8 mouse cellular contexts compared by ENCODE assay signal in the genomic region with DNA sequence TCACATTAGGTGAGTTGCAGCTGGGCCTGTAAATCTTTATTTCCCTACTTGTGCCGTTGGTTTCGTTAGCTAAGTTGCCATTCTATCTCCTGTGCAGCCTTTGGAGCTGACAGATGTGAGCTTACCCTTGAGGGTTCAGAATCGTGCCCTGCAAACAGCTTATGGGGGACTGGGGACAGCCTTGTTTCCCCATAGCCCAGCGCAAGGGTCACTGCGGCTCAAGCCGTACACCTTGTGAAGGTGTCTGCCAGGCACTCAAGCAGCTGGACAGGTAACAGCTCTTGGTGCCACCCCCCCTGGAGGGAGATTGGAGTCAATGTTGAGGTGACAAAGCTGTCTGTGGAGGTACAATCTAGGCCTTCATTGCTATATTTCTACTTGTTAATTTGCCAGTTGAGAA. TPM values are rescaled to one million over a fixed set of nuclear protein-coding genes. Genes with fewer than 3 reads are reported as not detected.
DNase-seq lines count a peak whose midpoint lies in the region; ATAC-seq and TF ChIP-seq lines count a peak whose summit lies in the region.

No protein-coding gene starts in this region.

- no peak for TF ChIP-seq POLR2A in bone marrow macrophage, adult 2 months (IDR thresholded peaks at IDR 0.05; ENCODE audit: borderline replicate concordance, low read depth, low read length)

- H3K27me3 ChIP-seq in heart, embryonic 12.5 days (replicated peaks) = no peaks in the 10 kb centered on the region
- no peaks in the 10 kb centered on the region for H3K27me3 ChIP-seq in hindbrain, embryonic 16.5 days (replicated peaks; ENCODE audit: control insufficient read depth, insufficient read depth, low read length)
- no peaks in the 10 kb centered on the region for H3K27me3 ChIP-seq in midbrain, postnatal 0 days (ENCODE audit: insufficient read depth, low read length)

- intact Hi-C loops in heart, postnatal 25 days (cut with DNase I) = loop anchor here (2.0 to 10.0 kb wide), 4 partner anchors 29 to 949 kb away; partner anchors contain the start of genes Leng9, Ppp6r1 and Tmc4

- ATAC-seq in heart, embryonic 12.5 days (ENCODE audit: insufficient number of reproducible peaks, low FRiP score) = no peak
- no peak for ATAC-seq in hindbrain, embryonic 16.5 days
- ATAC-seq in midbrain, postnatal 0 days (ENCODE audit: low FRiP score) = no peak

- peak overlapping the region; percentile 96 for H3K4me3 ChIP-seq in heart, embryonic 12.5 days
- H3K4me3 ChIP-seq in bone marrow macrophage, adult 2 months (ENCODE audit: insufficient read depth, low read length) = peak overlapping the region; percentile 70
- peak overlapping the region; percentile 79 for H3K4me3 ChIP-seq in hindbrain, embryonic 16.5 days (ENCODE audit: low read length)
- peak overlapping the region; percentile 59; the same call in 1 of the 2 replicates for H3K4me3 ChIP-seq in midbrain, postnatal 0 days (ENCODE audit: low read depth, low read length)

- H3K9ac ChIP-seq in heart, embryonic 12.5 days = peak overlapping the region; percentile 93
- peak overlapping the region; percentile 80 for H3K9ac ChIP-seq in hindbrain, embryonic 16.5 days (ENCODE audit: low read depth, low read length)
- H3K9ac ChIP-seq in midbrain, postnatal 0 days (replicated peaks; ENCODE audit: low read length, poor library complexity, severe bottlenecking) = peak overlapping the region; percentile 76

- peak overlapping the region; percentile 31 for H3K27ac ChIP-seq in heart, embryonic 12.5 days (ENCODE audit: poor library complexity, severe bottlenecking)
- H3K27ac ChIP-seq in bone marrow macrophage, adult 2 months (ENCODE audit: insufficient read depth, low read depth, low read length) = peak overlapping the region; percentile 98
- no peak overlapping the region for H3K27ac ChIP-seq in hindbrain, embryonic 16.5 days (ENCODE audit: low read depth, low read length)
- H3K27ac ChIP-seq in midbrain, postnatal 0 days (ENCODE audit: low read depth, low read length) = no peak overlapping the region

- H3K4me1 ChIP-seq in heart, embryonic 12.5 days (replicated peaks) = peaks cover 20% of the 10 kb centered on the region
- H3K4me1 ChIP-seq in bone marrow macrophage, adult 2 months (ENCODE audit: control insufficient read depth, insufficient read depth, low read length) = peaks cover 29% of the 10 kb centered on the region
- H3K4me1 ChIP-seq in hindbrain, embryonic 16.5 days (ENCODE audit: control insufficient read depth, insufficient read depth, low read depth, low read length) = peaks cover 16% of the 10 kb centered on the region
- H3K4me1 ChIP-seq in midbrain, postnatal 0 days (ENCODE audit: insufficient read depth, low read length) = peaks cover 7% of the 10 kb centered on the region; the same call in 1 of the 2 replicates

- peak overlapping the region; percentile 96 for H3K4me2 ChIP-seq in heart, embryonic 12.5 days
- H3K4me2 ChIP-seq in hindbrain, embryonic 16.5 days (ENCODE audit: low read length) = peak overlapping the region; percentile 89
- H3K4me2 ChIP-seq in midbrain, postnatal 0 days (ENCODE audit: low read depth, low read length, poor library complexity, severe bottlenecking) = peak overlapping the region; percentile 81

- no peak for TF ChIP-seq CTCF in bone marrow macrophage, adult 2 months (IDR thresholded peaks at IDR 0.05; ENCODE audit: low read depth, low read length)
- TF ChIP-seq CTCF in midbrain, postnatal 0 days (IDR thresholded peaks at IDR 0.05) = no peak

- H3K9me3 ChIP-seq in heart, embryonic 12.5 days (replicated peaks) = no peaks in the 10 kb centered on the region
- no peaks in the 10 kb centered on the region for H3K9me3 ChIP-seq in hindbrain, embryonic 16.5 days (ENCODE audit: control insufficient read depth, low read length)
- no peaks in the 10 kb centered on the region for H3K9me3 ChIP-seq in midbrain, postnatal 0 days (ENCODE audit: low read length)

- DNase-seq in heart, postnatal 25 days (ENCODE audit: low spot score) = no peak
- no peak for DNase-seq in midbrain, postnatal 0 days (ENCODE audit: low spot score)
- DNase-seq in adrenal gland, postnatal 25 days = no peak
- no peak for DNase-seq in urinary bladder, postnatal 36 days (ENCODE audit: low spot score in 2 of 2)
- no peak for DNase-seq in lung, postnatal 4 days

- H3K36me3 ChIP-seq in heart, embryonic 12.5 days = peaks cover 42% of the 10 kb centered on the region
- H3K36me3 ChIP-seq in hindbrain, embryonic 16.5 days (ENCODE audit: control insufficient read depth, insufficient read depth, low read length) = peaks cover 11% of the 10 kb centered on the region
- H3K36me3 ChIP-seq in midbrain, postnatal 0 days (ENCODE audit: insufficient read depth, low read length) = peaks cover 4% of the 10 kb centered on the region; the same call in 1 of the 2 replicates

- 38% methylated on average over 6 of the region's 6 CpGs for WGBS in heart, embryonic 12.5 days
- 33% methylated on average over 6 of the region's 6 CpGs for WGBS in hindbrain, embryonic 16.5 days
- 36% methylated on average over 6 of the region's 6 CpGs for WGBS in midbrain, postnatal 0 days

RNA-seq across cellular contexts. Expression of gene Rps9, which starts 2.1 kb away (rescaled TPM):
- polyA plus RNA-seq in heart, embryonic 12.5 days (2016; fragmentation: Nextera tagmentation; extraction: Ambion mirVana) = 866 and 893 TPM in 2 replicates
- total RNA-seq in heart, postnatal 25 days (2021) = 100 to 1,000 TPM; 589 to 617 TPM
- 1,730 and 1,840 TPM in 2 replicates for polyA plus RNA-seq in bone marrow macrophage, adult 2 months (2012; ENCODE audit: insufficient read depth, insufficient read length, missing spikeins)
- 675 and 689 TPM in 2 replicates for polyA plus RNA-seq in hindbrain, embryonic 16.5 days (2015; fragmentation: Nextera tagmentation; extraction: Ambion mirVana)
- 733 and 742 TPM in 2 replicates for total RNA-seq in midbrain, postnatal 0 days (2014; rRNA removed)
- polyA plus RNA-seq in midbrain, postnatal 0 days (2015; fragmentation: Nextera tagmentation; extraction: Ambion mirVana) = 638 and 663 TPM in 2 replicates
- total RNA-seq in adrenal gland, postnatal 25 days (2021) = 939 and 948 TPM in 2 replicates

RNA-seq across cellular contexts. Expression of gene Mboat7, which starts 12.6 kb away (rescaled TPM):
- 40.7 TPM in 2 replicates for polyA plus RNA-seq in heart, embryonic 12.5 days (2016; fragmentation: Nextera tagmentation; extraction: Ambion mirVana)
- total RNA-seq in heart, postnatal 25 days (2021) = 10 to 100 TPM; 17.1 to 17.9 TPM
- 79.5 and 93.8 TPM in 2 replicates for polyA plus RNA-seq in bone marrow macrophage, adult 2 months (2012; ENCODE audit: insufficient read depth, insufficient read length, missing spikeins)
- polyA plus RNA-seq in hindbrain, embryonic 16.5 days (2015; fragmentation: Nextera tagmentation; extraction: Ambion mirVana) = 124 and 127 TPM in 2 replicates
- 219 and 252 TPM in 2 replicates for total RNA-seq in midbrain, postnatal 0 days (2014; rRNA removed)
- polyA plus RNA-seq in midbrain, postnatal 0 days (2015; fragmentation: Nextera tagmentation; extraction: Ambion mirVana) = 134 and 141 TPM in 2 replicates
- 76.1 and 85.5 TPM in 2 replicates for total RNA-seq in adrenal gland, postnatal 25 days (2021)

RNA-seq across cellular contexts. Expression of gene Tsen34, which starts 13.2 kb away (rescaled TPM):
- 206 and 218 TPM in 2 replicates for polyA plus RNA-seq in heart, embryonic 12.5 days (2016; fragmentation: Nextera tagmentation; extraction: Ambion mirVana)
- 10 to 100 TPM; 68.3 to 73.4 TPM for total RNA-seq in heart, postnatal 25 days (2021)
- 56.5 and 59.4 TPM in 2 replicates for polyA plus RNA-seq in bone marrow macrophage, adult 2 months (2012; ENCODE audit: insufficient read depth, insufficient read length, missing spikeins)
- polyA plus RNA-seq in hindbrain, embryonic 16.5 days (2015; fragmentation: Nextera tagmentation; extraction: Ambion mirVana) = 282 and 308 TPM in 2 replicates
- total RNA-seq in midbrain, postnatal 0 days (2014; rRNA removed) = 329 and 396 TPM in 2 replicates
- 260 and 263 TPM in 2 replicates for polyA plus RNA-seq in midbrain, postnatal 0 days (2015; fragmentation: Nextera tagmentation; extraction: Ambion mirVana)
- 96.6 and 122 TPM in 2 replicates for total RNA-seq in adrenal gland, postnatal 25 days (2021)

RNA-seq across cellular contexts. Expression of gene Pirb, which starts 14.3 kb away (rescaled TPM):
- 0.04 and 0.12 TPM in 2 replicates for polyA plus RNA-seq in heart, embryonic 12.5 days (2016; fragmentation: Nextera tagmentation; extraction: Ambion mirVana)
- 1 to 10 TPM; 1.3 to 2.1 TPM for total RNA-seq in heart, postnatal 25 days (2021)
- 642 and 647 TPM in 2 replicates for polyA plus RNA-seq in bone marrow macrophage, adult 2 months (2012; ENCODE audit: insufficient read depth, insufficient read length, missing spikeins)
- polyA plus RNA-seq in hindbrain, embryonic 16.5 days (2015; fragmentation: Nextera tagmentation; extraction: Ambion mirVana) = 0.21 and 0.50 TPM in 2 replicates
- 0.28 and 0.93 TPM in 2 replicates for total RNA-seq in midbrain, postnatal 0 days (2014; rRNA removed)
- polyA plus RNA-seq in midbrain, postnatal 0 days (2015; fragmentation: Nextera tagmentation; extraction: Ambion mirVana) = 0.38 and 0.49 TPM in 2 replicates
- total RNA-seq in adrenal gland, postnatal 25 days (2021) = 0.76 and 0.85 TPM in 2 replicates

RNA-seq across cellular contexts. Expression of gene Tmc4, which starts 28.6 kb away (rescaled TPM):
- polyA plus RNA-seq in heart, embryonic 12.5 days (2016; fragmentation: Nextera tagmentation; extraction: Ambion mirVana) = 4.4 and 4.6 TPM in 2 replicates
- under 1 TPM; 0.45 to 0.83 TPM for total RNA-seq in heart, postnatal 25 days (2021)
- 5.8 and 8.3 TPM in 2 replicates for polyA plus RNA-seq in bone marrow macrophage, adult 2 months (2012; ENCODE audit: insufficient read depth, insufficient read length, missing spikeins)
- 3.8 and 4.6 TPM in 2 replicates for polyA plus RNA-seq in hindbrain, embryonic 16.5 days (2015; fragmentation: Nextera tagmentation; extraction: Ambion mirVana)
- total RNA-seq in midbrain, postnatal 0 days (2014; rRNA removed) = 4.0 and 8.2 TPM in 2 replicates
- 3.7 and 4.2 TPM in 2 replicates for polyA plus RNA-seq in midbrain, postnatal 0 days (2015; fragmentation: Nextera tagmentation; extraction: Ambion mirVana)
- total RNA-seq in adrenal gland, postnatal 25 days (2021) = 13.7 and 20.1 TPM in 2 replicates

Comparison
In these comparisons a context has a peak if more than half of its experiments do, and no peak if none do; other contexts are left out.
1. H3K27ac ChIP-seq: peak in heart, embryonic 12.5 days (single experiment) and bone marrow macrophage, adult 2 months (single experiment); none in hindbrain, embryonic 16.5 days (single experiment) and midbrain, postnatal 0 days (single experiment).
2. Peak in every context shown above with its lines, with median percentiles within 50 percentile points of each other: H3K4me2 ChIP-seq, H3K4me3 ChIP-seq and H3K9ac ChIP-seq.